Mouse (Mus musculus): Measurements from ENCODE around the gene Clcn3.

The Clcn3 gene

GRCm38 (mm10) chr8:60951271-60951670 lies 31.8 kb downstream of the Clcn3 start:
- peak; percentile 57 for DNase-seq

GRCm38 (mm10) chr8:60949859-60950258 lies 33.2 kb downstream of the Clcn3 start:
- DNase-seq, result no peak

- no peak for DNase-seq
Measured at GRCm38 (mm10) chr8:60947503-60947902, 35.6 kb downstream of the Clcn3 start.

DNA sequence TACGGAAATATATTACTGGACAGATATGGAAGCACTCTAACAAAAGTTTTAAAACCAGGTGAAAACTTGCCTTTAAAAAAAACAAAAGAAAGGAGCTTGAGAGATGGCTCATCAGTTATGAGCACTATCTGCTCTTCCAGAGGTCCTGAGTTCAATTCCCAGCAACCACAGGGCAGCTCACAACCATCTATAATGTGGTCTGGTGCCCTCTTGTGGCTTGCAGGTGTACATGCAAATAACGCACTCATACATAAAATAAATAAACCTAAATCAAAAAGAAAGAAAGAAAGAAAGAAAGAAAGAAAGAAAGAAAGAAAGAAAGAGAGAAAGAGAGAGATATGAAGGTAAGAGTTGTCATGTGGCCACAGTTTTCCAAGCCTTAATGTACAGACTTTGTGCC lies 40.2 kb downstream of the Clcn3 start:
- no peak for DNase-seq

GRCm38 (mm10) chr8:60938717-60939424 lies 44.2 kb downstream of the Clcn3 start:
- DNase-seq, result no peak

DNA sequence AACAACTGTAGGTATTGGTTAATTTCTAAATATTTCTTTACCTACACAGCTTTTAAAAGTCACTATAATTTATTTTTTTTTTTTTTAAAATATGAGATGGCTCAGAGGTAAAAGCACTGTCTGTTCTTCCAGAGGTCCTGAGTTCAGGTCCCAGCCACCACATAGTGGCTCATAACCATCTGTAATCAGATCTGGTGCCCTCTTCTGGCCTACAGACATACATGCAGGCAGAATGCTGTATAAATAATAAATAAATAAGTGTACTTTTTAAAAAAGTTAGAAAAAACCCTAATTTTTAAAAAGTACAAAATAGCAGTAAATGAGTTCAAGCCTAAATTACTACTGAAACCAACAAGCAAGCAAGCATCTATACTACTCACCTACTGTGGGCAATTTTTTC lies 49.5 kb downstream of the Clcn3 start:
- DNase-seq, result no peak

DNA sequence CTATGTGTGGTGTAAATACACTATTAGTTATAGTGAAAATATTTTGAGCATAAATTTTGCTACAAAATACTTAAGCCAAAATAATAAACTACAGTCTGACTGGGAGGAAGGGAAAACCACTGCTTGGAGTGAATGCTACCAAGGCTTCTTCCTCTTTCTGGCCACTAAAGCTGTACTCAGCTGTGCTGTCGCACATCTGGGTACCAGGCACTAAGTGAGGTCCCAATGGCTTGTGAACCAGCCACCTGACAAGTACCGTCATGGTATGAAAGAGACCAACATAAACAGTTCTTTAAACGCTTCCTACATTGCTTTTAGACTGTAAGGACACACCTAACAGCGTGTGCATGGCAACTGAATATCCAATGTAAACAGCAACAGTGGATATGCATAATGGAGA lies 62.9 kb downstream of the Clcn3 start:
- no peak for DNase-seq

- DNase-seq, result no peak
Measured at GRCm38 (mm10) chr8:60919069-60919468, 64.0 kb downstream of the Clcn3 start.

DNA sequence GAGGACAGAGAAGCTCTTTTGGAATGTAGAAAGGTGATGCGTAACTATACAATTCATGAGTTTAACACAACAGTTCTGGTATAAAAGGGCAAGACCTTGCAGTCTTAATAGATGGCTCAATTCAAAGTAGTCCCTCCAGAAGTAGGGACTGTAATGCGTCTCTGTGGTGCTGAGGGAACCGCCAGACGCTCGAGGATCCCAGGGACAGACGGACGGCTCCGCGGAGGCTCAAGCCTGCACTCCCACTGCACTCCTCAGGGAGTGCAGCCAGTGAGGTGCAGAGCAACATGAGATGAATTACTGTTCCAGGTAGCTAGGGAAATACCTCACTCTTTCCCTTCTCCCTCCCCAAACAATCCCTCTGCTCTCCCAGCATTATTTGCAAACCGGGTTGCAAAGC lies 70.5 kb downstream of the Clcn3 start:
- no peak for DNase-seq

- no peak for DNase-seq
Measured at GRCm38 (mm10) chr8:60912081-60912480, 71.0 kb downstream of the Clcn3 start.

DNA sequence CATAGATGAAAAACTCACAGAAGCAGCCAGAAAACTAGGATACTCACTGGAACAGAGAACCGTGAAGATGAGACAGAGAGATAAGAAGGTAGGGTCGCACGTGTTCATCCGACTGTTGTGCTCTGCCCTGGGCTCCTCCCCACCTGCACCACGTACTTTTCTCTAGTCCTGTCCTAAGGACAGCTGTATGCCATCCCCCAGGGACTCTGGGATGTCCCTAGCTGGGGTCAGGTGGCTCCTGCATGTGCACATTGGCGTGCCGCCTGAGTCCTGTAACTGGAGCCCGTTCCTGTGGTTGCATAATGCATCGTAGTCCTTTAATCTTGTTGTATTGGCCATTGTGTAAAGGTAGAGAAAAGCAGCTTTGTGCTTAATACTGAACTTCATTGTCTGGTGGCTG lies 83.0 kb downstream of the Clcn3 start:
- DNase-seq, result no peak

DNA sequence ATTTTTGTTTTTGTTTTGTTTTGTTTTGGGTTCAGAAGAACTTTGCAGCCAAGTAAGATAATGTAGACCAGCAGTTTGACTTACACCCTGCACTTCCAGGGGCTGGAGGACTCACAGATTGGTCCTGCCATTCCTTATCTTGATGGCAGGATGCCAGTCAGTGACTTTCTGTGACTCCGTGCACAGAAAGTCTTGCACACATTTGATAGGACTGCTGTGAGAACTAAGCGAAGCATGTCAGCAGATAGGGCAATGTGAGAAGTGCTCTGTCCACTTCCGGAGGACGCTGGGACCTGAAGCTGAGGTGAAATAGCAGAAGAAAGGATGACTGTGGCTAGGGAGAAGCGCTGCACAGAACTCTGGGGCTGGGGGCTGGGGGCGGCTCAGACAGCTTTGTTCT lies 87.2 kb downstream of the Clcn3 start:
- DNase-seq, result no peak

DNA sequence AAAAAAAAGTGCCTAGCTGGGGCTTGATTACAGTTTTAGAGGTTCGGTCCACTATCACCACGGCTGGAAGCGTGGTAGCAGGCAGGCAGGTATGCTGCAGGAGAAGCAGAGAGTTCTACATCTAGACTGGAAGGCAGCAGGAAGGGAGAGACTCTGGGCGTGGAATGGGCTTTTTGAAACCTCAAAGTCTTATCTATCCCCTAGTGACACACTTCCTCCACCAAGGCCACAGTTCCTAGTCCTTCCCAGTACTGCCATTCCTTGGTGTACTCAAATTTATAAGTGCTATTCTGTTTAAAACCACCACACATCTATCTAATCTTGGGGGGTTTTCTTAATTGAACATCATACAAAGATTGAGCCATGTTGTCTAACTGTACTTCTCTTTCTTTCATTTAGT lies 91.3 kb downstream of the Clcn3 start:
- DNase-seq, result no peak

DNA sequence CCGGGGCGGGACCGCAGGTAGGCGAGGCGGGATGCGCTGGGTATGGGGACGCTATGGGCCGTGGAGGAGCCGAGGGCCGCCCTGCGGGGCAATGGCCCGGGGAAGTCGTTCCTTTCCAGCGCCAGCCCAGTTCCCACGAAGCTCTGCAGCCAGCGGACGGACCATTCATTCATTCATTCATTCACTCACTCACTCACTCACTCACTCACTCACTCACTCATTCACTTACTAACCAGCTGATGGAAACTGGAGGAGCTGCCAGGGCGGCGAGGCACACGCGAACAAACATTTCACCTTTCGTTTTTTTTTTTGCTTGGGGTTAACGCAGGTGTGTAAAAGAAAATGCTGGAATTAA lies 92.6 kb downstream of the Clcn3 start:
- DNase-seq, result no peak

- peak; percentile 96 for DNase-seq
Measured at GRCm38 (mm10) chr8:60889843-60890519, 93.1 kb downstream of the Clcn3 start, which contains the start of gene Hpf1. Gene Hpf1 (plus strand): TSS chr8:60890418.

GRCm38 (mm10) chr8:60889131-60889842 lies 93.8 kb downstream of the Clcn3 start:
- DNase-seq, result no peak

- DNase-seq, result no peak
Measured at GRCm38 (mm10) chr8:60886736-60887135, 96.4 kb downstream of the Clcn3 start.

DNA sequence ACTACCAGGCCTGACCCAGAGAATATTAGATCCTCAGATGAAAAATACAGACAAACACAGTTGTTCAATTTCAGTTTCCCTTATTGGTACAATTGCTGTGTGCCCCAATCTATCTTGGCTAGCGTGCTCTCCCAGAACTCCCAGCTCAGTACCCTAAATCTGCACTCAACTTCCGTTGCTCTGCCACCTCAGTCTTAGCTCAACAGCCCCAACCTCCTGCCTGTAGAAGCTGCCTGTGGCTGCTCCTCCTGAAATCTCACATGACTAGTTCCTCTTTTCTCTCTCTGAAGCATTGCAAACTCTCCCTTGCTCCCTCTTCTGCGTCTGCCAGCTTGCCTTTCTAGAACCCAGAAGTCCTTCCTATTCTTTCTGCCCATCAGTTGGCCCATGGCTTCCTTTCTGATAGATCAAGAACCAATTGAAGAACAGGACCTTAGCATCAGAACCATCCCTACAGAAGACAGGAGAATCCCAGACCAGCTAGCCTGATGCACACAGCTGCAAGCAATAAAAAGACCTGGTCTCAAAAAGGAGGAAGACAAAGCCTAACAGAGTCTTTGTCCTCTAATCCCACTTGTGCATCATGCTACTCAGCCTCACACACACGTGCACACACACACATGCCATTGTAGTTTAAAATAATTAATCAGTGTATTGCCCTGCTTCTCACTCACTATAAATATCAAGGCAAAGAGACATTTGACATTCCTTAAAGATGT lies 99.5 kb downstream of the Clcn3 start:
- DNase-seq, result no peak

- DNase-seq, result no peak
Measured at GRCm38 (mm10) chr8:60878617-60879016, 104.5 kb downstream of the Clcn3 start.

GRCm38 (mm10) chr8:60870231-60871193 lies 112.6 kb downstream of the Clcn3 start:
- DNase-seq, result no peak

DNA sequence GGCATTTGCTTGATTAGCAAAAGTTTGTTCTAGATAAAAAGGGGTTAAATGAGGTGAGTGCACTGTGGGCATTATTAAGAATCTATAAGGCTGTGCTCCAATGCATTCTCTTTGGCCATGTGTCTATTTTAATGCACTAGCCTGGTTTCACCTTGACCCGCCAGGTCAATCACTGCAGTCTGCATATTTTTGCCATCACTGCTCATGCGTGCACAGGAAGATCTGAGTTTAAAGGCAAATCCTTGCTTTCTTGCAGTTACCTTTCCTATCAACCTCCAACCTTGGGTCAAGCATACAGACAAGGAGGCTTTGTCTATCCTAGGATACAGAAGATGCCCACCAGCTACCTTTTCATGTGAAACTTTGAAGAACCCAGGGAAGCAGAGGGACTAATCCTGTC lies 113.3 kb downstream of the Clcn3 start:
- DNase-seq, result no peak
